Mouse (Mus musculus) cerebellum, postnatal 4 days (tissue): ENCODE measurements around the gene Spindoc.
A peak's percentile ranks its signal among the peaks of the same experiment; 100 is the strongest.

Experiments
- DNase-seq, 2 experiments: peaks; one replicate each; pipeline ENCODE4 v3.0.0; 2022; ENCODE audit warnings: low spot score in 2 of 2, mixed read lengths in 1 of 2

The Spindoc gene

GRCm38 (mm10) chr19:7335656-7336055 is 47.1 kb downstream of the Spindoc start:
- no peak for DNase-seq

- no peak for DNase-seq
Observed at GRCm38 (mm10) chr19:7334049-7334448, 48.7 kb downstream of the Spindoc start.

- no peak for DNase-seq
Observed at GRCm38 (mm10) chr19:7321391-7321790, 61.4 kb downstream of the Spindoc start.

- no peak for DNase-seq
Observed at GRCm38 (mm10) chr19:7320181-7320580, 62.6 kb downstream of the Spindoc start.

GRCm38 (mm10) chr19:7317716-7318115 is 65.1 kb downstream of the Spindoc start:
- no peak for DNase-seq

- DNase-seq = no peak
Observed at GRCm38 (mm10) chr19:7316822-7317221, 66.0 kb downstream of the Spindoc start.

- DNase-seq = no peak
Observed at GRCm38 (mm10) chr19:7315587-7315984, 67.2 kb downstream of the Spindoc start.

GRCm38 (mm10) chr19:7314976-7315586 is 67.7 kb downstream of the Spindoc start:
- peak in 1 of 2 experiments; percentile 52 for DNase-seq

GRCm38 (mm10) chr19:7313660-7314059 is 69.1 kb downstream of the Spindoc start:
- no peak for DNase-seq

- DNase-seq = peak in 1 of 2 experiments; percentile 22
Observed at GRCm38 (mm10) chr19:7311306-7311705, 71.5 kb downstream of the Spindoc start.

GRCm38 (mm10) chr19:7310704-7311103 is 72.1 kb downstream of the Spindoc start:
- peak in 1 of 2 experiments; percentile 32 for DNase-seq

GRCm38 (mm10) chr19:7309738-7310330 is 73.0 kb downstream of the Spindoc start:
- no peak for DNase-seq

GRCm38 (mm10) chr19:7307995-7308770 is 74.6 kb downstream of the Spindoc start:
- DNase-seq = no peak

GRCm38 (mm10) chr19:7306968-7307367 is 75.8 kb downstream of the Spindoc start:
- DNase-seq = no peak

- no peak for DNase-seq
Observed at GRCm38 (mm10) chr19:7305380-7306310, 77.1 kb downstream of the Spindoc start.

GRCm38 (mm10) chr19:7304801-7305200 is 78.0 kb downstream of the Spindoc start:
- no peak for DNase-seq
